Mouse (Mus musculus) ovary, adult 10 weeks (tissue): Measurements from ENCODE around the gene Calm4. TPM values are rescaled to one million over a fixed set of nuclear protein-coding genes. Genes with fewer than 3 reads are reported as not detected.

Source experiments
- polyA plus RNA-seq: library from polyadenylated mRNA; stranded (reverse); fragments of 350-450 nt; fragmentation: Illumina TruSeq; extraction: RNeasy Lipid Tissue Mini Kit (QIAGEN cat#74804); gene quantifications from one replicate; pipeline ENCODE4 v1.2.3, GENCODE M21; 2014

The Calm4 gene
- not detected for polyA plus RNA-seq

DNA sequence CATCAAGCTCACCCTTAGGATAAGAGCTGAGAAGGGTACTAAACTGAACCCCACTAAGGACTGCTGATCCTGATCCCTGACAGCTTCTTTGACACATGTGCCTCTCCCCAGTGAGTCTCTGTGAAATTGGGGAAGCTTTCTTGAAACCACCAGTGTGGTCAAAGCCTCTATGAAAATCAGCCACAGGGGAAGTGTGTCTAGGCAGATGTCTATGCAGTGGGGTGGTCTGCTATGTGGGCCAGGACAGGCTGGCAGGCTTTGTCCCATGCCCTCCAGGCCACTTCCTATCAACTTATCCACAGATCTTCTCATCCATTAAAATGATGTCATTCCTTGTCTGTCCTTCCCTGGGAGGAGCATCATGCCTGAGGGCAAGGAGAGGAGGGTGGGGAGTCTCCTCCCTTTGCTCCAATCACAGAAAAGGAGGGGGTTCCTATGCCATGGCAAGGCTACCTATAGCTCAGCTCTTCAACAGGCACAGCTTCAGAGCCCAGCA lies at the start of gene Calm4:
Gene Calm4 (plus strand): TSS at position 446 of the 496 bp plus-strand sequence.

DNA sequence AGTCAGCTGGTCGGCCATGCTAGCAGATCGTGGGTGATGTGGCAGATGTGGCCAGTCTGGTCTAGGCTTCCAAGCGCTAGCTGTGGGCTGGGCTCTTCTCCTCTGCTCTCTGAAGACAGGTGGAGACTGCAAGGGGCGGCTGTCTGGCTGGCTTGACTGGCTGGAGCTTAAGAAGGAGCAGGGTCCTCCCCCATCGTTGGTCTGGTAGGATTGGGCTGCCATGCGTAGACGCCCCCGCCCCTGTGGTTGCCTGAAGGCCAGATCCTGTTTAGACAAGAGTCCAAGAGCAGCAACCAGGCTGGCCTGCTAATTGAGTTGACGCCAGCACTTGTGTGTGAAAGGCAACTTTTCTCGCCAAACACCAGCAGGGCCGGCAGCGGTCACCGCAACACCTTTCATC lies 33.4 kb upstream of the Calm4 start, which contains the start of gene Calml3:
Gene Calml3 (minus strand): TSS at position 131 of the 400 bp plus-strand sequence.

DNA sequence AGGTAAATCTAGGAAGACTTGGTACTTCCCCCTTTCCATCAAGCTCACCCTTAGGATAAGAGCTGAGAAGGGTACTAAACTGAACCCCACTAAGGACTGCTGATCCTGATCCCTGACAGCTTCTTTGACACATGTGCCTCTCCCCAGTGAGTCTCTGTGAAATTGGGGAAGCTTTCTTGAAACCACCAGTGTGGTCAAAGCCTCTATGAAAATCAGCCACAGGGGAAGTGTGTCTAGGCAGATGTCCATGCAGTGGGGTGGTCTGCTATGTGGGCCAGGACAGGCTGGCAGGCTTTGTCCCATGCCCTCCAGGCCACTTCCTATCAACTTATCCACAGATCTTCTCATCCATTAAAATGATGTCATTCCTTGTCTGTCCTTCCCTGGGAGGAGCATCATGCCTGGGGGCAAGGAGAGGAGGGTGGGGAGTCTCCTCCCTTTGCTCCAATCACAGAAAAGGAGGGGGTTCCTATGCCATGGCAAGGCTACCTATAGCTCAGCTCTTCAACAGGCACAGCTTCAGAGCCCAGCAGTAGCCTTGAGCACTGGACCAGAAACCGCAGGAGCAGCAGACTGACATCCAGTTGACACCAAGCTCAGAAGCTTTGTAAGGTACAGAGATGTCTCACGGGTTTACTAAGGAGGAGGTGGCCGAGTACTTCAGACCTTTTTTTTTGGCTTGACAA lies 16.2 kb downstream of the Calm4 start, which contains the start of gene Calm5:
Gene Calm5 (plus strand): TSS at position 526 of the 686 bp plus-strand sequence.

Other genes with a start within 250 kb of the Calm4 start
- gene Fam208b, start 226.6 kb upstream of the Calm4 start, polyA plus RNA-seq = 73.4 TPM
- gene Asb13, start 203.7 kb upstream of the Calm4 start, polyA plus RNA-seq = 15.7 TPM
- 0.88 TPM for gene Calml3, start 33.4 kb upstream of the Calm4 start, polyA plus RNA-seq
- not detected for gene Calm5, start 16.4 kb downstream of the Calm4 start, polyA plus RNA-seq
- 288 TPM for gene Net1, start 80.5 kb downstream of the Calm4 start, polyA plus RNA-seq
- 1.1 TPM for gene Tubal3, start 80.5 kb downstream of the Calm4 start, polyA plus RNA-seq
- gene Ucn3, start 107.6 kb downstream of the Calm4 start, polyA plus RNA-seq = not detected
- gene Akr1c14, start 211.3 kb downstream of the Calm4 start, polyA plus RNA-seq = 1,395 TPM